Mouse (Mus musculus) lung, postnatal 0 days (tissue): ENCODE measurements at regions not wholly inside any gene's neighbourhood (a gene's known extent, or its start where the extent isn't known, plus 50 kb on each side); places are given as distances from the start of the nearest gene placed in this dataset.

Experiments used
- CTCF ChIP-seq: IDR thresholded peaks from 2 replicates; pipeline ENCODE4 v1.5.1; 2016; ENCODE audit warnings: antibody characterized with exemption, mild to moderate bottlenecking
- EP300 ChIP-seq: IDR thresholded peaks from 2 replicates; pipeline ENCODE4 v1.6.1; 2016; ENCODE audit warnings: antibody characterized with exemption, mild to moderate bottlenecking, control low read depth

GRCm38 (mm10) chr3:11875816-11876215, 1540.3 kb upstream of the Gm38303 start:
- TF ChIP-seq EP300 (no peak), CTCF (no peak)
